Mouse (Mus musculus) ES-E14 (cell line): Measurements from ENCODE around the gene D13Ertd608e.
"Not testable (repeated sequence)": the region's sequence is repeated elsewhere in the genome, so short reads cannot be mapped to it uniquely, and the experiment has no call there.

Source experiments
- CHD2 ChIP-seq: IDR thresholded peaks from 2 replicates; pipeline ENCODE4 v1.6.1; 2014; ENCODE audit warnings: mild to moderate bottlenecking, low read depth, low read length, inconsistent platforms
- HCFC1 ChIP-seq: IDR thresholded peaks from 2 replicates; pipeline ENCODE4 v1.6.1; 2012; ENCODE audit warnings: low read length, inconsistent platforms, borderline replicate concordance; ENCODE audit not compliant: insufficient read depth
- ZC3H11A ChIP-seq: IDR thresholded peaks from 2 replicates; pipeline ENCODE4 v1.6.1; 2012; ENCODE audit warnings: low read depth, mild to moderate bottlenecking, inconsistent platforms, low read length, borderline replicate concordance
- ZNF384 ChIP-seq: IDR thresholded peaks from 2 replicates; pipeline ENCODE4 v1.6.1; 2012; ENCODE audit warnings: low read depth, low read length, inconsistent platforms

- TF ChIP-seq CHD2, ZNF384, ZC3H11A, HCFC1: not testable (repeated sequence)
Measured at GRCm38 (mm10) chr13:119894685-119895084, 58.9 kb downstream of the D13Ertd608e start, which contains the start of gene Tcstv1.
